Comparison of ENCODE assay signal across 31 mouse cellular contexts in the genomic region with DNA sequence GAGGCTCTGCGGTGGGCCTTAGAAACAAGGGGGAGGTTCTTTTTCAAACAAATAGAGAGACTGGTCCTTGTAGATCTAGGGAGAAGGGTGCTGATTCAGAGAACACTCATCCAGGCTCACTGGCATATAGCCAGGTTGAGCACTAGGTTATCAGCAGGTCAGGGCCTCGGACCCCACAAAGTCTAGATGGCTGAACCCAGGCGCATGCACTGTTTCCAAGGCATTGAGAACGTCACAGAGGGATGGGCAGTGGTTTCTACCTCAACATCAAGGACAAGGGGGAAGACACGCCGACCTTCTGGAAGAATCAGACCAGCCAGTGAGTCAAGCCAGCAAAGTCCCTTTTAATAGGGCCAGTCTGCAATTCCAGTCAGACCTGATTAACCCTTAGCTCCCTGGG. TPM values are rescaled to one million over a fixed set of nuclear protein-coding genes. Genes with fewer than 3 reads are reported as not detected.
DNase-seq lines count a peak whose midpoint lies in the region; ATAC-seq lines count a peak whose summit lies in the region.
"Had no signal": no experiment of that assay in that cellular context is flagged by ENCODE, and none has a peak within 500 bp of the region (broad histone marks: within the 10 kb centered on the region; RNA-seq: fewer than 3 reads in every experiment).

No protein-coding gene starts in this region.

- ATAC-seq in hindbrain, embryonic 12.5 days (ENCODE audit: low FRiP score) = no peak
- ATAC-seq: forebrain, postnatal 0 days; inflammation-experienced regulatory T-cells, adult 6 months; liver, embryonic 12.5 days; Patski had no signal

- no peak overlapping the region for H3K27ac ChIP-seq in hindbrain, embryonic 12.5 days
- H3K27ac ChIP-seq: embryonic facial prominence, embryonic 12.5 days; hindbrain, embryonic 14.5 days; limb, embryonic 13.5 days; liver, embryonic 12.5 days; neural tube, embryonic 12.5 days had no signal

- H3K4me2 ChIP-seq in hindbrain, embryonic 12.5 days (replicated peaks) = no peak overlapping the region
- H3K4me2 ChIP-seq: embryonic facial prominence, embryonic 12.5 days; heart, embryonic 12.5 days; hindbrain, embryonic 14.5 days; limb, embryonic 13.5 days; liver, embryonic 12.5 days; neural tube, embryonic 12.5 days had no signal

- no peak overlapping the region for H3K9ac ChIP-seq in hindbrain, embryonic 12.5 days
- H3K9ac ChIP-seq: embryonic facial prominence, embryonic 12.5 days; forebrain, postnatal 0 days; heart, embryonic 12.5 days; hindbrain, embryonic 14.5 days; limb, embryonic 13.5 days; liver, embryonic 12.5 days; neural tube, embryonic 12.5 days had no signal

- peak; percentile 27 to 49 for DNase-seq in kidney, postnatal 25 days
- DNase-seq in kidney, postnatal 14 days = no peak
- DNase-seq in adrenal gland, adult 2 months = peak; percentile 92
- DNase-seq in adrenal gland, postnatal 25 days = peak; percentile 77
- DNase-seq in testis, postnatal 14 days (ENCODE audit: low spot score) = peak; percentile 53
- DNase-seq in lung, postnatal 36 days = no peak
- DNase-seq: B cell, adult 2 months; cerebellum, adult 18-20 months; cerebellum, postnatal 14 days; forebrain, postnatal 0 days; gastrocnemius, postnatal 14 days; heart, adult 18-20 months; heart, postnatal 10 days; lung, adult 2 months; thymus, postnatal 14 days had no signal

- peaks cover 13% of the 10 kb centered on the region for H3K4me1 ChIP-seq in hindbrain, embryonic 12.5 days
- H3K4me1 ChIP-seq: liver, embryonic 12.5 days had no signal

- H3K4me3 ChIP-seq in hindbrain, embryonic 12.5 days = no peak overlapping the region
- H3K4me3 ChIP-seq: embryonic facial prominence, embryonic 12.5 days; heart, embryonic 12.5 days; limb, embryonic 13.5 days; liver, embryonic 12.5 days; megakaryocyte, embryonic 14.5 days; neural tube, embryonic 12.5 days had no signal

- no peaks in the 10 kb centered on the region for H3K9me3 ChIP-seq in hindbrain, embryonic 12.5 days (replicated peaks)
- H3K9me3 ChIP-seq: embryonic facial prominence, embryonic 12.5 days; G1E; heart, embryonic 12.5 days; limb, embryonic 13.5 days; liver, embryonic 12.5 days; neural tube, embryonic 12.5 days had no signal

- H3K36me3 ChIP-seq in hindbrain, embryonic 12.5 days = 0 out of 2 replicates have a peak, but pooled peaks cover 7% of the 10 kb centered on the region
- H3K36me3 ChIP-seq: G1E; heart, embryonic 12.5 days; liver, embryonic 12.5 days had no signal

- WGBS in hindbrain, embryonic 12.5 days = 85% methylated on average over 6 of the region's 6 CpGs

- no peaks in the 10 kb centered on the region for H3K27me3 ChIP-seq in hindbrain, embryonic 12.5 days
- H3K27me3 ChIP-seq: CH12.LX; embryonic facial prominence, embryonic 12.5 days; heart, embryonic 12.5 days; limb, embryonic 13.5 days; liver, embryonic 12.5 days; neural tube, embryonic 12.5 days; Patski had no signal

RNA-seq across cellular contexts. Expression of a gene that starts 5.3 kb away (rescaled TPM):
- total RNA-seq in adrenal gland, adult 2 months (2021) = 10 to 100 TPM; 12.8 to 40.9 TPM
- polyA plus RNA-seq in adrenal gland, adult 2 months (2012; rRNA removed) = 0.19 and 0.61 TPM in 2 replicates
- total RNA-seq in adrenal gland, postnatal 25 days (2021) = 39.6 and 47.1 TPM in 2 replicates
- polyA plus RNA-seq in hindbrain, embryonic 12.5 days (2016; fragmentation: Nextera tagmentation; extraction: Ambion mirVana) = 0.13 and 0.27 TPM in 2 replicates
- total RNA-seq: CH12.LX; gastrocnemius, postnatal 14 days; heart, adult 18-20 months; left cerebral cortex, adult 18-20 months; left cerebral cortex, postnatal 25 days had no signal
- polyA plus RNA-seq: forebrain, postnatal 0 days; G1E; heart, embryonic 12.5 days; inflammation-experienced regulatory T-cells, adult 6 months; liver, embryonic 12.5 days; Patski; small intestine, adult 2 months; stomach, embryonic 16.5 days had no signal

RNA-seq across cellular contexts. Expression of a gene that starts 33.9 kb away (rescaled TPM):
- total RNA-seq in adrenal gland, adult 2 months (2021) = 100 to 1,000 TPM; 131 to 211 TPM
- polyA plus RNA-seq in adrenal gland, adult 2 months (2012; rRNA removed) = 122 and 133 TPM in 2 replicates
- total RNA-seq in adrenal gland, postnatal 25 days (2021) = 162 and 209 TPM in 2 replicates
- 264 and 270 TPM in 2 replicates for polyA plus RNA-seq in hindbrain, embryonic 12.5 days (2016; fragmentation: Nextera tagmentation; extraction: Ambion mirVana)

Comparison
In these comparisons a context has a peak if more than half of its experiments do, and no peak if none do; other contexts are left out.
1. DNase-seq: peak in kidney, postnatal 25 days (2 of 2), adrenal gland, adult 2 months (single experiment), adrenal gland, postnatal 25 days (single experiment) and testis, postnatal 14 days (single experiment); none in kidney, postnatal 14 days (single experiment) and lung, postnatal 36 days (single experiment).